ENCODE assay signal across 11 mouse cellular contexts in genomic region chr2:157116964-157117363, GRCm38 (mm10). TPM values are rescaled to one million over a fixed set of nuclear protein-coding genes. Genes with fewer than 3 reads are reported as not detected.
DNase-seq lines count a peak whose midpoint lies in the region; ATAC-seq and TF ChIP-seq lines count a peak whose summit lies in the region.
"Had no signal": no experiment of that assay in that cellular context is flagged by ENCODE, and none has a peak within 500 bp of the region (broad histone marks: within the 10 kb centered on the region; RNA-seq: fewer than 3 reads in every experiment).

No protein-coding gene starts in this region.

- ATAC-seq in kidney, postnatal 0 days (replicated peaks; ENCODE audit: low FRiP score, low read depth): no peak
- no peak for ATAC-seq in kidney, embryonic 15.5 days (replicated peaks; ENCODE audit: low FRiP score)
- ATAC-seq in neural tube, embryonic 15.5 days (ENCODE audit: low FRiP score): no peak

- peaks cover 16% of the 10 kb centered on the region; the same call in 1 of the 2 replicates for H3K36me3 ChIP-seq in kidney, postnatal 0 days (ENCODE audit: insufficient read depth, low read length)
- peaks cover 66% of the 10 kb centered on the region for H3K36me3 ChIP-seq in kidney, embryonic 15.5 days
- no peaks in the 10 kb centered on the region for H3K36me3 ChIP-seq in thymus, adult 2 months (ENCODE audit: control insufficient read depth, insufficient read depth, low read length)
- H3K36me3 ChIP-seq in neural tube, embryonic 15.5 days: peaks cover 33% of the 10 kb centered on the region

- H3K4me2 ChIP-seq in kidney, postnatal 0 days (ENCODE audit: low read length): no peak overlapping the region
- H3K4me2 ChIP-seq in kidney, embryonic 15.5 days: no peak overlapping the region
- no peak overlapping the region for H3K4me2 ChIP-seq in neural tube, embryonic 15.5 days
- H3K4me2 ChIP-seq: lung, embryonic 15.5 days had no signal

- no peak for TF ChIP-seq POLR2A in thymus, adult 2 months (IDR thresholded peaks at IDR 0.05; ENCODE audit: control insufficient read depth, extremely low read depth, insufficient read depth, low read length, poor library complexity)

- no peaks in the 10 kb centered on the region for H3K27me3 ChIP-seq in kidney, postnatal 0 days (ENCODE audit: insufficient read depth, low read length)
- no peaks in the 10 kb centered on the region for H3K27me3 ChIP-seq in kidney, embryonic 15.5 days
- H3K27me3 ChIP-seq in thymus, adult 2 months (ENCODE audit: control insufficient read depth, insufficient read depth, low read length): no peaks in the 10 kb centered on the region
- no peaks in the 10 kb centered on the region for H3K27me3 ChIP-seq in neural tube, embryonic 15.5 days (replicated peaks)
- H3K27me3 ChIP-seq: lung, embryonic 15.5 days had no signal

- 18% methylated on average over 3 of the region's 3 CpGs for WGBS in kidney, postnatal 0 days
- WGBS in kidney, embryonic 15.5 days: 23% methylated on average over 3 of the region's 3 CpGs
- WGBS in thymus, adult 2 months: 28% methylated on average over 3 of the region's 3 CpGs
- WGBS in neural tube, embryonic 15.5 days: 22% methylated on average over 3 of the region's 3 CpGs

- no peaks in the 10 kb centered on the region for H3K4me1 ChIP-seq in kidney, postnatal 0 days (replicated peaks; ENCODE audit: insufficient read depth, low read length)
- H3K4me1 ChIP-seq in kidney, embryonic 15.5 days: no peaks in the 10 kb centered on the region
- peaks cover 11% of the 10 kb centered on the region for H3K4me1 ChIP-seq in thymus, adult 2 months (replicated peaks; ENCODE audit: control insufficient read depth, insufficient read depth, low read length)
- no peaks in the 10 kb centered on the region for H3K4me1 ChIP-seq in neural tube, embryonic 15.5 days
- H3K4me1 ChIP-seq: hindbrain, embryonic 10.5 days; lung, embryonic 15.5 days had no signal

- no peak overlapping the region for H3K27ac ChIP-seq in kidney, postnatal 0 days
- no peak overlapping the region for H3K27ac ChIP-seq in kidney, embryonic 15.5 days
- H3K27ac ChIP-seq in thymus, adult 2 months (ENCODE audit: control insufficient read depth, insufficient read depth, low read length): no peak overlapping the region
- no peak overlapping the region for H3K27ac ChIP-seq in neural tube, embryonic 15.5 days (replicated peaks)
- H3K27ac ChIP-seq: hindbrain, embryonic 10.5 days; lung, embryonic 15.5 days had no signal

- peak; percentile 82 for TF ChIP-seq CTCF in kidney, postnatal 0 days (IDR thresholded peaks at IDR 0.05; ENCODE audit: low read depth)
- no peak for TF ChIP-seq CTCF in thymus, adult 2 months (IDR thresholded peaks at IDR 0.05; ENCODE audit: borderline replicate concordance, control insufficient read depth, extremely low read depth, insufficient read depth, low read length, poor library complexity)

- H3K4me3 ChIP-seq in kidney, postnatal 0 days (replicated peaks; ENCODE audit: low read depth, low read length): no peak overlapping the region
- no peak overlapping the region for H3K4me3 ChIP-seq in kidney, embryonic 15.5 days (replicated peaks)
- no peak overlapping the region for H3K4me3 ChIP-seq in thymus, adult 2 months (ENCODE audit: control insufficient read depth, insufficient read depth, low read length)
- no peak overlapping the region for H3K4me3 ChIP-seq in neural tube, embryonic 15.5 days (replicated peaks)
- H3K4me3 ChIP-seq: hindbrain, embryonic 10.5 days; lung, embryonic 15.5 days had no signal

- H3K9me3 ChIP-seq in kidney, postnatal 0 days (replicated peaks; ENCODE audit: low read length): no peaks in the 10 kb centered on the region
- H3K9me3 ChIP-seq in kidney, embryonic 15.5 days (replicated peaks): no peaks in the 10 kb centered on the region
- no peaks in the 10 kb centered on the region for H3K9me3 ChIP-seq in neural tube, embryonic 15.5 days (replicated peaks)
- H3K9me3 ChIP-seq: hindbrain, embryonic 10.5 days; lung, embryonic 15.5 days had no signal

- no peak overlapping the region for H3K9ac ChIP-seq in kidney, postnatal 0 days (ENCODE audit: low read depth, low read length)
- no peak overlapping the region for H3K9ac ChIP-seq in kidney, embryonic 15.5 days
- no peak overlapping the region for H3K9ac ChIP-seq in neural tube, embryonic 15.5 days (replicated peaks)
- H3K9ac ChIP-seq: lung, embryonic 15.5 days had no signal

- DNase-seq in kidney, postnatal 0 days (ENCODE audit: low spot score): peak; percentile 67
- DNase-seq in CD4-positive helper T cell, adult 2 months (ENCODE audit: low read depth, low spot score): peak; percentile 74
- DNase-seq in R1 (ENCODE audit: low read depth, low spot score): peak; percentile 66
- peak; percentile 43 for DNase-seq in forelimb bud, embryonic 11.5 days (ENCODE audit: low read depth, low spot score)
- no peak for DNase-seq in thymus, adult 2 months
- DNase-seq in urinary bladder, postnatal 14 days (ENCODE audit: low spot score): no peak
- DNase-seq: adrenal gland, postnatal 10 days had no signal

RNA-seq across cellular contexts. Expression of gene Samhd1, which starts 18.1 kb away (rescaled TPM):
- 19.1 and 20.0 TPM in 2 replicates for polyA plus RNA-seq in kidney, postnatal 0 days (2015; fragmentation: Nextera tagmentation; extraction: Ambion mirVana)
- 25.3 and 27.2 TPM in 2 replicates for polyA plus RNA-seq in kidney, embryonic 15.5 days (2015; fragmentation: Nextera tagmentation; extraction: Ambion mirVana)
- 49.9 and 57.1 TPM in 2 replicates for polyA plus RNA-seq in thymus, adult 2 months (2012; rRNA removed)
- 11.9 and 14.6 TPM in 2 replicates for polyA plus RNA-seq in neural tube, embryonic 15.5 days (2015; fragmentation: Nextera tagmentation; extraction: Ambion mirVana)

RNA-seq across cellular contexts. Expression of gene Tldc2, which starts 30.1 kb away (rescaled TPM):
- 2.2 and 2.5 TPM in 2 replicates for polyA plus RNA-seq in kidney, postnatal 0 days (2015; fragmentation: Nextera tagmentation; extraction: Ambion mirVana)
- 0.27 TPM in 1 of 2 replicates, not detected in the other for polyA plus RNA-seq in kidney, embryonic 15.5 days (2015; fragmentation: Nextera tagmentation; extraction: Ambion mirVana)
- not detected in 2 replicates for polyA plus RNA-seq in thymus, adult 2 months (2012; rRNA removed)
- 0.43 TPM in 1 of 2 replicates, not detected in the other for polyA plus RNA-seq in neural tube, embryonic 15.5 days (2015; fragmentation: Nextera tagmentation; extraction: Ambion mirVana)
- polyA plus RNA-seq: hindbrain, embryonic 10.5 days; lung, embryonic 15.5 days had no signal

RNA-seq across cellular contexts. Expression of gene Soga1, which starts 37.9 kb away (rescaled TPM):
- 1.3 and 1.8 TPM in 2 replicates for polyA plus RNA-seq in kidney, postnatal 0 days (2015; fragmentation: Nextera tagmentation; extraction: Ambion mirVana)
- 3.5 and 4.2 TPM in 2 replicates for polyA plus RNA-seq in kidney, embryonic 15.5 days (2015; fragmentation: Nextera tagmentation; extraction: Ambion mirVana)
- 5.2 and 5.3 TPM in 2 replicates for polyA plus RNA-seq in thymus, adult 2 months (2012; rRNA removed)
- 3.3 and 4.9 TPM in 2 replicates for polyA plus RNA-seq in neural tube, embryonic 15.5 days (2015; fragmentation: Nextera tagmentation; extraction: Ambion mirVana)

Comparison
In these comparisons a context has a peak if more than half of its experiments do, and no peak if none do; other contexts are left out.
1. DNase-seq: peak in kidney, postnatal 0 days (single experiment), CD4-positive helper T cell, adult 2 months (single experiment), R1 (single experiment) and forelimb bud, embryonic 11.5 days (single experiment); none in thymus, adult 2 months (single experiment) and urinary bladder, postnatal 14 days (single experiment).